Mouse (Mus musculus): ENCODE measurements at regions not wholly inside any gene's neighbourhood (a gene's known extent, or its start where the extent isn't known, plus 50 kb on each side); places are given as distances from the start of the nearest gene placed in this dataset.

- Histone ChIP-seq H3K4me1 (ENCODE audit: control insufficient read depth, insufficient read depth, low read length) (no peaks in the 10 kb centered on the region), H3K27me3 (ENCODE audit: control insufficient read depth, insufficient read depth, low read length) (no peaks in the 10 kb centered on the region), H3K4me2 (ENCODE audit: low read depth, low read length) (no peak overlapping the region), H3K9me3 (ENCODE audit: control insufficient read depth, low read length) (no peaks in the 10 kb centered on the region), H3K9ac (replicated peaks; ENCODE audit: low read depth, low read length) (no peak overlapping the region), H3K27ac (ENCODE audit: low read depth, low read length) (no peak overlapping the region), H3K36me3 (ENCODE audit: control insufficient read depth, insufficient read depth, low read length) (no peaks in the 10 kb centered on the region), H3K4me3 (ENCODE audit: low read depth, low read length) (no peak overlapping the region)
- WGBS, result 42% methylated on average over 6 of the region's 6 CpGs
- no peak for ATAC-seq (ENCODE audit: low read depth)
Measured at GRCm38 (mm10) chr4:24249243-24249970, 246.8 kb upstream of the Mms22l start.

- Histone ChIP-seq H3K36me3 (ENCODE audit: control insufficient read depth, insufficient read depth, low read length) (no peaks in the 10 kb centered on the region), H3K9me3 (ENCODE audit: control insufficient read depth, low read length) (no peaks in the 10 kb centered on the region), H3K27me3 (ENCODE audit: control insufficient read depth, insufficient read depth, low read length) (no peaks in the 10 kb centered on the region), H3K4me3 (ENCODE audit: low read depth, low read length) (no peak overlapping the region), H3K9ac (replicated peaks; ENCODE audit: low read depth, low read length) (no peak overlapping the region), H3K27ac (ENCODE audit: low read depth, low read length) (no peak overlapping the region), H3K4me2 (ENCODE audit: low read depth, low read length) (no peak overlapping the region), H3K4me1 (ENCODE audit: control insufficient read depth, insufficient read depth, low read length) (no peaks in the 10 kb centered on the region)
- 56% methylated on average over 3 of the region's 3 CpGs for WGBS
- no peak for ATAC-seq (ENCODE audit: low read depth)
Measured at GRCm38 (mm10) chr4:24278154-24278553, 218.1 kb upstream of the Mms22l start.
